Mouse (Mus musculus) E14TG2a.4 (cell line): ENCODE measurements around the gene Rnf215.

Experiments
- CTCF ChIP-seq: conservative IDR thresholded peaks from 2 replicates; pipeline ENCODE4 v1.5.1; 2014; ENCODE audit warnings: low read length
- POU5F1 ChIP-seq: IDR thresholded peaks from 2 replicates; pipeline ENCODE4 v1.6.1; 2014; ENCODE audit warnings: low read length, borderline replicate concordance

DNA sequence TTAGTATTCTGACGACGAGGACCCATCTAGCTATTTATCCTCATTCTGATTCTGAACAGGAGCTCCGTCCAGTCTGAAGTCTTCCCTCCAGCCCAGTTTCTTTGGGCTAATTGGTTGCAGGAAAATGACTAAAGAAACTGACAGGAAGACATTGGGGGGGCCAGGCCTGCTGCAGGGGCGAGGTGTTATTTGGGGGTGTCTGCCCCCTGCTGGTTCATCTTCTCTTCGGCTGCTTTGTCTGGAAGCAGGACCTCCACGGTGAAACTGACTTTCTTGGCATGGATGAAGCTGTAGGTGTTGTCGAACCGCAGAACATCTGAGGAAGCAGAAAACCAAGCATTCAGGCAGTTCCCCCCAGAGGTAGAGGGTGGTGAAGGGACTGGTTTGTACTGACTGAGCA is 36.9 kb upstream of the Rnf215 start:
- TF ChIP-seq CTCF (peak; percentile 10; the same call in 1 of the 2 replicates), POU5F1 (no peak)
